Mouse (Mus musculus) stomach, postnatal 0 days (tissue): Measurements from ENCODE around the gene Zfp609. TPM values are rescaled to one million over a fixed set of nuclear protein-coding genes. Genes with fewer than 3 reads are reported as not detected.

Experiments
- ATAC-seq: fragments of 200-750 bp; cut with Nextera tagmentation; 2 replicates; pipeline ENCODE4 v1.8.0; 2017; ENCODE audit not compliant: low FRiP score, low TSS enrichment
- DNase-seq: peaks from one replicate; pipeline ENCODE4 v3.0.0-alpha.2; 2016; ENCODE audit warnings: low spot score
- H3K27ac ChIP-seq: fragments of 300-500 bp; sonication (generic); replicated peaks from 2 replicates; pipeline ENCODE4 v1.5.1; 2014; ENCODE audit warnings: mild to moderate bottlenecking, control low read depth
- H3K27me3 ChIP-seq: fragments of 300-500 bp; sonication (generic); 2 replicates; pipeline ENCODE4 v1.6.1; 2014; ENCODE audit warnings: low read length; ENCODE audit not compliant: control insufficient read depth, insufficient read depth
- H3K36me3 ChIP-seq: fragments of 300-500 bp; sonication (generic); 2 replicates; pipeline ENCODE4 v1.6.1; 2014; ENCODE audit warnings: low read length, mixed read lengths; ENCODE audit not compliant: control insufficient read depth, insufficient read depth
- H3K4me1 ChIP-seq: fragments of 300-500 bp; sonication (generic); replicated peaks from 2 replicates; pipeline ENCODE4 v1.6.1; 2014; ENCODE audit warnings: antibody characterized with exemption; ENCODE audit not compliant: control insufficient read depth, insufficient read depth
- H3K4me2 ChIP-seq: fragments of 300-500 bp; sonication (generic); replicated peaks from 2 replicates; pipeline ENCODE4 v1.6.1; 2014; ENCODE audit warnings: low read depth, mild to moderate bottlenecking, control low read depth, moderate library complexity
- H3K4me3 ChIP-seq: fragments of 300-500 bp; sonication (generic); 2 replicates; pipeline ENCODE4 v1.5.1; 2014; ENCODE audit warnings: low read depth, low read length, control low read depth
- H3K9ac ChIP-seq: fragments of 300-500 bp; sonication (generic); 2 replicates; pipeline ENCODE4 v1.6.1; 2014; ENCODE audit warnings: mild to moderate bottlenecking, low read length, control low read depth, mixed read lengths
- H3K9me3 ChIP-seq: fragments of 300-500 bp; sonication (generic); 2 replicates; pipeline ENCODE4 v1.6.1; 2016; ENCODE audit warnings: low read length; ENCODE audit not compliant: control insufficient read depth
- CTCF ChIP-seq: IDR thresholded peaks from 2 replicates; pipeline ENCODE4 v1.5.1; 2016; ENCODE audit warnings: antibody characterized with exemption, low read depth, mild to moderate bottlenecking, moderate library complexity
- EP300 ChIP-seq: optimal IDR thresholded peaks from 2 replicates; pipeline ENCODE3; 2016; ENCODE audit warnings: antibody characterized with exemption
- WGBS: fragments of 180-500 bp; shearing (Covaris S2); extraction: QIAGEN DNeasy Blood & Tissue Kit; methylation state at CpG from one replicate; pipeline ENCODE4 v1.1.7; 2014; 5-methylcytosine and 5-hydroxymethylcytosine counted together
- polyA plus RNA-seq: library from polyadenylated mRNA; unstranded; fragments of >200 nt; fragmentation: Nextera tagmentation; extraction: Ambion mirVana; gene quantifications from 2 replicates; pipeline ENCODE4 v1.2.1, GENCODE M21; 2015

Zfp609 gene
- polyA plus RNA-seq, 1 experiment from 2014 or later = 2.4 TPM

DNA sequence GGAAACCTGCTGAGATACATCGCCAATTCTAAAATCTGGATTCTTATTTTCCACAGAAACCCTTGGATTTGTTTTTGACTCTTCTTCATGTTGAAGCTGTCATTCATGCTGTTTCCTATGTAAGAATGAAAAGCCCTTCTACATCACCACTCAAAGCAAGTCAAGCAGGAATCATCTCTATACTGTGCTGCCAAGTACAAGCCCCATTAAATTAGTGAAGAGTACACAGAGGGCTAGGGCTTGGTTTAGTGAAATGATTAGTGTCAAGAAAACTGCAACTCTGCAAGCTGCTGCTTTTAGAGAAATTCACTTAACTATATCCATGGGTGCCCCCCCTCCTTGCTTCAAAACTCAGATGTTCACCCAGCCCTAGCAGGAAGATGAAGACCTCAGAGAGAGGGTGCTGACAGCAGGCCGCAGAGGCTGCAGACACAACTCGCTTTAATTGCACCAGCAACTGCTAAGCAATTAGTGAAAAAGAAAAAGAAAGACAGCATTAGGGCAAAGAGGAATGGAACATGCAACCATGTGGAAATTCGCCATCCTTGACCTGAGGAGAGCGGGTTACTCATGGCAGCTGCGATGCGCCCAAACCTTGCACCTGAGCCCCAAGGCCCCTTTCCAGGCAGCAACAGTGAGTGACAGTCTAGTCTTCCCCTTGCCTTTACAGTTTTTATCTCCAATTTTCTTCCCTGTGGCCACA, 71.5 kb downstream of the Zfp609 start:
- H3K36me3 ChIP-seq = no peaks in the 10 kb centered on the region
- H3K4me3 ChIP-seq = no peak overlapping the region
- no peak overlapping the region for H3K27ac ChIP-seq
- H3K9ac ChIP-seq = no peak overlapping the region
- no peak for DNase-seq
- H3K9me3 ChIP-seq = no peaks in the 10 kb centered on the region
- WGBS = 95% methylated on average over 7 of the region's 7 CpGs
- TF ChIP-seq CTCF = no peak
- TF ChIP-seq EP300 = no peak
- no peaks in the 10 kb centered on the region for H3K4me1 ChIP-seq
- ATAC-seq = no peak
- no peaks in the 10 kb centered on the region for H3K27me3 ChIP-seq
- H3K4me2 ChIP-seq = no peak overlapping the region

- DNase-seq (no peak), ATAC-seq (no peak)
- Histone ChIP-seq H3K4me1 (no peaks in the 10 kb centered on the region), H3K4me2 (no peak overlapping the region), H3K4me3 (no peak overlapping the region), H3K9ac (no peak overlapping the region), H3K9me3 (no peaks in the 10 kb centered on the region), H3K36me3 (no peaks in the 10 kb centered on the region), H3K27me3 (no peaks in the 10 kb centered on the region), H3K27ac (no peak overlapping the region)
- 89% methylated on average over 1 of the region's 1 CpGs for WGBS
- TF ChIP-seq EP300 (no peak), CTCF (peak; percentile 50)
Measured at GRCm38 (mm10) chr9:65755164-65755563, 72.2 kb downstream of the Zfp609 start.

DNA sequence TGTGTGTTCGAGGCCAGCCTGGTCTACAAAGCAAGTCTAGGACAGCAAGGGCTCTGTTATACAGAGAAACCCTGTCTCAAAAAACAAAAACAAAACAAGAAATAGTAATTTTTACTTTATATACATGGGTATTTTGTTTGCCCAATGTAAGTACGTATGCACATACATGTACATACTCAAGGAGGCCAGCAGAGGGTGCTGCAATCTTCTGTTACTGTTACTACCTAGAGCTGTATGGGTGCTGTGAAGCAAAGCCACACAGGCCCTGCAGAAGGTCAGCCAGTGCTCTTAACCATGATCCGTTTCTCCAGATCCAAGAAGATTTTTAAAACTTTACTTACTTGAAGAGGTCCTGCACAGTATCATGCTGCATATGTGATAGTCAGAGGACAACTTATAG, 74.7 kb downstream of the Zfp609 start:
- Histone ChIP-seq H3K36me3 (no peaks in the 10 kb centered on the region), H3K9me3 (no peaks in the 10 kb centered on the region), H3K4me2 (no peak overlapping the region), H3K4me3 (no peak overlapping the region), H3K9ac (no peak overlapping the region), H3K27me3 (no peaks in the 10 kb centered on the region), H3K4me1 (no peaks in the 10 kb centered on the region), H3K27ac (no peak overlapping the region)
- DNase-seq (no peak), ATAC-seq (no peak)
- TF ChIP-seq EP300 (no peak), CTCF (peak; percentile 54)
- WGBS = 89% methylated on average over 3 of the region's 3 CpGs

DNA sequence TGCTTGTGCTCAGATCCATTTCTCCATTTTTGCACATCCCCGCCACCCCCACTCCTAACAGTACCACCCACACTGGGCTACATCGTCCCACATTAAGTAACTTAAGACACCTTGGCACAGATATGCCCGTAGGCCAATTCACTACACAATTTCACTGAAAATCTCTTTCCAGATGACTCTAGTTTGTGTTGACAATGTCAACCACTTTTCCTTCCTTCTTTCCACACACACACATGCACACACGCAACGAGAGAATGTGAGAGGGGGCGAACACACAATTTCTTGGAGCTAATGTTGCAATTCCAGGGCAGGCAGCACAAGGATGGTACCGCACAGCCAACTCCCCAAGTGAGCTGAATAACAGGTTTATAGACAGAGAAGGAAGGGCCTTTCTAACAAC, 75.5 kb downstream of the Zfp609 start:
- Histone ChIP-seq H3K4me3 (no peak overlapping the region), H3K27me3 (no peaks in the 10 kb centered on the region), H3K27ac (no peak overlapping the region), H3K9me3 (no peaks in the 10 kb centered on the region), H3K4me2 (no peak overlapping the region), H3K36me3 (no peaks in the 10 kb centered on the region), H3K9ac (no peak overlapping the region), H3K4me1 (no peaks in the 10 kb centered on the region)
- ATAC-seq (no peak), DNase-seq (no peak)
- 94% methylated on average over 7 of the region's 7 CpGs for WGBS
- no peak for TF ChIP-seq EP300
- no peak for TF ChIP-seq CTCF

DNA sequence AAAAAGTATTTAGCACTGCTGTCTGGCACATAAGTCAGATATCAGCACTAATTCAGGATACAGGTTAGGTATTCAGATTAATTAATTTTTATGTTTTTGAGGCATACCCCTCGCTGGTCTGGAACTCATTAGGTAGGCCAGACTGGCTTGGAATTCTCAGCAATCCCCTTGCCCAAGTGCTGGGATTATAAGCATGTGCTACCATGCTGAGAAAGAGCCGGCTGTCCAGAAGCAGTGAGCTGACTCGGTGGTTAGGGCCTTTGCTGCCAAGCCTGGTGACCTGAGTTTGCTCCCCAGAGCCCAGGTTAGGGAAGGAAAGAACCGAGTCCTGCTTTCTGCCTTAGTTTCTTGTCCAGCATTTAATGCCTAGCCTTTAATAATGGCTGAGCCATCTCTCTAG, 79.3 kb downstream of the Zfp609 start:
- no peaks in the 10 kb centered on the region for H3K9me3 ChIP-seq
- H3K4me1 ChIP-seq = no peaks in the 10 kb centered on the region; the same call in 1 of the 2 replicates
- H3K9ac ChIP-seq = no peak overlapping the region
- H3K4me2 ChIP-seq = no peak overlapping the region
- no peaks in the 10 kb centered on the region for H3K36me3 ChIP-seq
- H3K4me3 ChIP-seq = no peak overlapping the region
- TF ChIP-seq EP300 (no peak), CTCF (no peak)
- WGBS = 70% methylated on average over 4 of the region's 4 CpGs
- no peak for DNase-seq
- H3K27me3 ChIP-seq = no peaks in the 10 kb centered on the region
- ATAC-seq = no peak
- no peak overlapping the region for H3K27ac ChIP-seq

DNA sequence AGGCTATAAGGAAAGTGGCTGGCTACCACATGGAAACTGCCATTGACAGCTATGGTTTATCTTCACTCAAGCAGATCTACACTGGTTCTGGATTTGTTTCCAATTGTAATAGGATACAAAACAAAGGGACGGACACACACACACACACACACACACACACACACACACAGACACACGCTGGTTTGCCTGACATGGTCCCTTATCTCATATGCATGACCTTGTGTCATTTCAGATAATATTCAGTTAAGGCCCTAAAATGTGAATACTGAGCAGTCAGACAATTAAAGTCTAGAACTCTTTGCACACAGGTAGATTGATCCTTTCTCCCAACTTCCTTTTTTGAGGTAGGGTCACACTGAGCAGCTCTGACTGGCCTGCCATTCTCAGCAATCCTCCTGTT, 80.9 kb downstream of the Zfp609 start:
- no peak for TF ChIP-seq EP300
- no peak for TF ChIP-seq CTCF
- Histone ChIP-seq H3K9me3 (no peaks in the 10 kb centered on the region), H3K36me3 (no peaks in the 10 kb centered on the region), H3K27ac (no peak overlapping the region), H3K27me3 (no peaks in the 10 kb centered on the region), H3K9ac (no peak overlapping the region), H3K4me1 (no peaks in the 10 kb centered on the region; the same call in 1 of the 2 replicates), H3K4me2 (no peak overlapping the region), H3K4me3 (no peak overlapping the region)
- no peak for DNase-seq
- ATAC-seq = no peak
- 85% methylated on average over 2 of the region's 2 CpGs for WGBS
